Mouse (Mus musculus) bone marrow, adult 2 months (tissue): Measurements from ENCODE around the gene Plppr5. TPM values are rescaled to one million over a fixed set of nuclear protein-coding genes. Genes with fewer than 3 reads are reported as not detected.

Source experiments
- H3K27ac ChIP-seq: fragments of 200-500 bp; 2 replicates; pipeline ENCODE4 v1.5.1; 2012; ENCODE audit warnings: low read depth, mild to moderate bottlenecking, control low read depth, inconsistent platforms, low read length; ENCODE audit not compliant: control insufficient read depth, poor library complexity, insufficient read depth
- H3K4me1 ChIP-seq: fragments of 200-500 bp; 2 replicates; pipeline ENCODE4 v1.6.1; 2011; ENCODE audit warnings: low read length; ENCODE audit not compliant: control insufficient read depth, insufficient read depth
- H3K4me3 ChIP-seq: fragments of 200-500 bp; replicated peaks from 2 replicates; pipeline ENCODE3; 2011; ENCODE audit warnings: mild to moderate bottlenecking, low read depth, low read length, control low read depth; ENCODE audit not compliant: control insufficient read depth
- CTCF ChIP-seq: fragments of 200-500 bp; IDR thresholded peaks from 2 replicates; pipeline ENCODE4 v1.5.1; 2011; ENCODE audit warnings: low read length, control low read depth; ENCODE audit not compliant: control insufficient read depth, insufficient read depth
- POLR2A ChIP-seq: fragments of 200-500 bp; IDR thresholded peaks from 2 replicates; pipeline ENCODE4 v1.6.1; 2011; ENCODE audit warnings: low read depth, mild to moderate bottlenecking, control low read depth, low read length, borderline replicate concordance; ENCODE audit not compliant: control insufficient read depth
- WGBS: fragments of 180-500 bp; shearing (Covaris S2); methylation state at CpG from one replicate; pipeline ENCODE4 v1.1.7; 2018; 5-methylcytosine and 5-hydroxymethylcytosine counted together
- polyA plus RNA-seq: library from polyadenylated mRNA; stranded (reverse); fragments of >200 nt; gene quantifications from 2 replicates; pipeline ENCODE4 v1.2.4, GENCODE M21; 2011; ENCODE audit warnings: low replicate concordance; ENCODE audit not compliant: missing spikeins, insufficient read depth, insufficient read length

The Plppr5 gene
- polyA plus RNA-seq, 1 experiment: not detected

- H3K4me3 ChIP-seq: no peak overlapping the region
- TF ChIP-seq CTCF: no peak
- no peak for TF ChIP-seq POLR2A
- no peak overlapping the region for H3K27ac ChIP-seq
- WGBS: 62% methylated on average over 1 of the region's 1 CpGs
- no peaks in the 10 kb centered on the region for H3K4me1 ChIP-seq
Measured at GRCm38 (mm10) chr3:117602404-117602803, 27.8 kb downstream of the Plppr5 start.

DNA sequence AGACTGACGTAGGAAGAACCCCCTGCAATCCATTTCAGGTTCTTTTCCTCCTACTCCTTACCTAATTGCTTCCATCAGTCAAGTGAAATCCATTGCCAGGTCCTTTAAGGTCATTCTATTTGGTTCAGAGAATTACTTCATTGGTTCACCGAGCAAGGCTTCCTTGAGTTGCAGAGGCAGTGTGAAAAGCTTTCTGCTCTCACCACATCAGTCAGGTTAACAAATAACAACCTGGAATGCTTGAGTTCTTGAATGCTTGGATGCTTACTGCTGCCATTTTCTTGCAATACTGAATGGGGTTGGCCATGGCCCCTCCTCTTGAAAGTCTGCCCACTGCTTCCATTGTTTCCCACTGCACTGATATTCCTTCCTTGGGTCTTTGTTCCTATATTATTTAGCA is 28.8 kb downstream of the Plppr5 start:
- 72% methylated on average over 2 of the region's 2 CpGs for WGBS
- Histone ChIP-seq H3K4me3 (no peak overlapping the region), H3K4me1 (no peaks in the 10 kb centered on the region), H3K27ac (no peak overlapping the region)
- TF ChIP-seq CTCF: no peak
- TF ChIP-seq POLR2A: no peak

- H3K4me3 ChIP-seq: no peak overlapping the region
- no peak overlapping the region for H3K27ac ChIP-seq
- no peaks in the 10 kb centered on the region for H3K4me1 ChIP-seq
- no peak for TF ChIP-seq POLR2A
- no peak for TF ChIP-seq CTCF
Measured at GRCm38 (mm10) chr3:117606383-117606782, 31.7 kb downstream of the Plppr5 start.

- H3K4me1 ChIP-seq: no peaks in the 10 kb centered on the region
- H3K4me3 ChIP-seq: no peak overlapping the region
- WGBS: 80% methylated on average over 5 of the region's 5 CpGs
- H3K27ac ChIP-seq: no peak overlapping the region
- TF ChIP-seq CTCF: no peak
- TF ChIP-seq POLR2A: no peak
Measured at GRCm38 (mm10) chr3:117611453-117611852, 36.8 kb downstream of the Plppr5 start.

GRCm38 (mm10) chr3:117614856-117615255 is 40.2 kb downstream of the Plppr5 start:
- Histone ChIP-seq H3K27ac (no peak overlapping the region), H3K4me3 (no peak overlapping the region), H3K4me1 (no peaks in the 10 kb centered on the region)
- 74% methylated on average over 1 of the region's 1 CpGs for WGBS
- TF ChIP-seq CTCF (no peak), POLR2A (no peak)

- no peak for TF ChIP-seq CTCF
- no peak for TF ChIP-seq POLR2A
- 87% methylated on average over 13 of the region's 13 CpGs for WGBS
Measured at GRCm38 (mm10) chr3:117625257-117626001, 50.8 kb downstream of the Plppr5 start.

DNA sequence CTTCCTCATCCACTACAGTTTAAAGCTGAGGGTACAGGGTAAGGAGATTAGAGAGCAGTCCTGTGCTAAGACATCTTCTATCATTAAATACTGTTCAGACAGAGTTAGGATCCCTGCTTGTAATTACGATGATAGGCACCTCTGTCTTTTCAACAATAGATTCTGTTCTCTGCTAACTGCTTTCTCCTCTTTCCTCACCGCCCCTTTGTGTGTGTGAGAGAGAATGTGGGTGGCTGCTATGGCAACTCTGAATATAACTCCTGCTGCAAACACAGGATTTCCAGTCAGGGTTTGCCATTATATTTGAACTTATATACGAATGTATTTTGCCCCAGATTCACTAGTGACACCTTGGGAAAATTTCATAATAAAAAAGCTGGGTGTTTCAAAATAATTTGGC is 54.2 kb downstream of the Plppr5 start:
- WGBS: 69% methylated on average over 3 of the region's 3 CpGs
- no peaks in the 10 kb centered on the region for H3K4me1 ChIP-seq
- no peak for TF ChIP-seq POLR2A
- TF ChIP-seq CTCF: no peak
- H3K27ac ChIP-seq: no peak overlapping the region
- no peak overlapping the region for H3K4me3 ChIP-seq

More at GRCm38 (mm10) chr3:117625257-117626001, 50.8 kb downstream of the Plppr5 start:
- Histone ChIP-seq H3K27ac (no peak overlapping the region), H3K4me1 (no peaks in the 10 kb centered on the region), H3K4me3 (no peak overlapping the region)

DNA sequence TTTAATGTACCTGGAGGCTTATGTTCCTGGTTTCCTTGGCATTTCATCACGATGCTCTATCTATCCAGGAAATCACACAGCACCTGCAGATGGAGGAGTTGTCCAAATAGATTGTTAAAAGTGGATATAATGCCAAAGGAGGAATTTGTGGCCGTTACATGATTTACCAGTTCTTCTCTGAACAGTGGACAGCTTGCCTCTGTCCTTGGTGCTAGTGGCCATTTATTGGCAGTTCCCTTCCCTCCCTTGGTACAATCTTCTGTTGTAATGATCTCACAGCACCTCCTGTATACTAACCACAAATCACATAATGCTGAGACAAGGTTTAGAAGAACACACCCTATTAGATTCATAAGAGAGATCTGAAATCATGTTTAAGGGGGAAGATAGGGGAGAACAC is 55.7 kb downstream of the Plppr5 start:
- H3K27ac ChIP-seq: no peak overlapping the region
- H3K4me3 ChIP-seq: no peak overlapping the region
- H3K4me1 ChIP-seq: no peaks in the 10 kb centered on the region
- whole genome bisulfite sequencing: 33% methylated on average over 2 of the region's 2 CpGs
- TF ChIP-seq CTCF (no peak), POLR2A (no peak)

- WGBS: 77% methylated on average over 8 of the region's 8 CpGs
- Histone ChIP-seq H3K4me1 (no peaks in the 10 kb centered on the region), H3K4me3 (no peak overlapping the region), H3K27ac (no peak overlapping the region)
- TF ChIP-seq POLR2A: no peak
- TF ChIP-seq CTCF: no peak
Measured at GRCm38 (mm10) chr3:117648612-117649011, 74.0 kb downstream of the Plppr5 start.
